Mouse (Mus musculus) brown adipose tissue, adult 24 weeks (tissue): Measurements from ENCODE around the gene AW551984. TPM values are rescaled to one million over a fixed set of nuclear protein-coding genes. Genes with fewer than 3 reads are reported as not detected.

Source experiments
- H3K27ac ChIP-seq: fragments of 200-500 bp; replicated peaks from 2 replicates; pipeline ENCODE4 v1.5.1; 2012; ENCODE audit warnings: low read depth, mild to moderate bottlenecking, low read length
- H3K4me1 ChIP-seq: fragments of 200-500 bp; 2 replicates; pipeline ENCODE4 v1.6.1; 2012; ENCODE audit warnings: low read length, mixed read lengths; ENCODE audit not compliant: control insufficient read depth, insufficient read depth, insufficient read length
- H3K4me3 ChIP-seq: fragments of 200-500 bp; 2 replicates; pipeline ENCODE4 v1.5.1; 2012; ENCODE audit warnings: low read depth, mild to moderate bottlenecking, low read length, moderate library complexity; ENCODE audit not compliant: insufficient read depth
- polyA plus RNA-seq: library from polyadenylated mRNA; stranded (reverse); fragments of >200 nt; gene quantifications from 2 replicates; pipeline ENCODE4 v1.2.4, GENCODE M21; 2012; ENCODE audit not compliant: missing spikeins, insufficient read depth, insufficient read length

The AW551984 gene
- polyA plus RNA-seq, result not detected in 2 replicates

GRCm38 (mm10) chr9:39603999-39604453 lies at the start of gene AW551984:
AW551984 (minus strand) TSS chr9:39604403.
- H3K4me1 ChIP-seq, result no peaks in the 10 kb centered on the region
- H3K27ac ChIP-seq, result no peak within 1 kb of the TSS
- no peak within 1 kb of the TSS for H3K4me3 ChIP-seq

DNA sequence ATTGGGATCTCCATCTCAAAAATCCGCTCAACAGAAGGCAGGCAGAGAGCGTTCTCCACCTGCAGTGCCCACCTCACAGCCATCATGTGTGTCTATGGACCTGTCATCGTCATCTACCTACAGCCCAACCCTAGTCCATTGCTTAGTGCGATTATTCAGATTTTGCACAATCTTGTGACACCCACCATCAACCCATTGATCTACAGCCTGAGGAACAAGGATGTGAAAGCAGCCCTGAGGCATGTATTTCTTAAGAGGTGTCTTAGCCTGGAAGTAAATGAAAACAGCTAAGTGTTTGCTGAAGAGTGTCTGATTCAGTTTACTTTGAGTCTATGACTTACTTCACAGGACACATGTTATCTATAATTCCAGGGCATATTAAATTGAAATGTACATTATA lies 43.2 kb upstream of the AW551984 start:
- H3K4me1 ChIP-seq, result no peaks in the 10 kb centered on the region

DNA sequence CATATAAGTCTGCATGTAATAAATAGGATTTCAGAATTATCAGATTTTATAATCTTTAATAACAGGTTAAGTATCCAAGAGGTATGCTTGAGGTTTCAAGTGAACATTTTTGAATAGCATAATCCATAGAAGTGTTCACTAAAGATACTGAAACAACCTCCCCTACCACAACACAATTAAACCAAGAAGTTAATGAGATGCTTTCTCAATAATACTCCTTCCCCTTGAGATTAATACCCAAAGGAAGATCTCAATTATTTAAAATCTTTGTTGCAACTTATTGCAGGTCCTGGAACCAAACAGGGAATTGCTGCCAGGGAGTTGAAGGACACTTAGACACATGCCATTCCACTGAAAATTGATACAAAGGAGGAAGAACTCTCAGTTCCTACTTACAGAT lies 40.6 kb upstream of the AW551984 start, which contains the start of gene Olfr961:
Gene Olfr961 (plus strand): TSS at position 301 of the 400 bp plus-strand sequence.
- Histone ChIP-seq H3K4me3 (no peak within 1 kb of the TSS), H3K27ac (no peak within 1 kb of the TSS), H3K4me1 (no peaks in the 10 kb centered on the region)

More for the DNA sequence above, 43.2 kb upstream of the AW551984 start:
- Histone ChIP-seq H3K27ac (no peak overlapping the region), H3K4me3 (no peak overlapping the region)

- Histone ChIP-seq H3K4me1 (no peaks in the 10 kb centered on the region), H3K27ac (no peak overlapping the region), H3K4me3 (no peak overlapping the region)
Measured at GRCm38 (mm10) chr9:39633913-39634594, 29.9 kb upstream of the AW551984 start.

GRCm38 (mm10) chr9:39629069-39629468 lies 24.9 kb upstream of the AW551984 start:
- Histone ChIP-seq H3K4me1 (no peaks in the 10 kb centered on the region), H3K4me3 (no peak overlapping the region), H3K27ac (no peak overlapping the region)

GRCm38 (mm10) chr9:39624711-39625110 lies 20.5 kb upstream of the AW551984 start:
- H3K4me3 ChIP-seq, result no peak overlapping the region
- no peak overlapping the region for H3K27ac ChIP-seq
- H3K4me1 ChIP-seq, result no peaks in the 10 kb centered on the region

DNA sequence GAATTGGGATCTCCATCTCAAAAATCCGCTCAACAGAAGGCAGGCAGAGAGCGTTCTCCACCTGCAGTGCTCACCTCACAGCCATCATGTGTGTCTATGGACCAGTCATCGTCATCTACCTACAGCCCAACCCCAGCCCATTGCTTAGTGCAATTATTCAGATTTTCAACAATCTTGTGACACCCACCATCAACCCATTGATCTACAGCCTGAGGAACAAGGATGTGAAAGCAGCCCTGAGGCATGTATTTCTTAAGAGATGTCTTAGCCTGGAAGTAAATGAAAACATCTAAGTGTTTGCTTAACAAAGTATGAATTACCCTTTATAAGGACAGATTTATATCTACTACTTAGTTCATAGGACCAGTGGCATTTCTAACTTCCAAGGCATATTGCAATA lies 19.6 kb upstream of the AW551984 start:
- Histone ChIP-seq H3K27ac (no peak overlapping the region), H3K4me1 (no peaks in the 10 kb centered on the region), H3K4me3 (no peak overlapping the region)

DNA sequence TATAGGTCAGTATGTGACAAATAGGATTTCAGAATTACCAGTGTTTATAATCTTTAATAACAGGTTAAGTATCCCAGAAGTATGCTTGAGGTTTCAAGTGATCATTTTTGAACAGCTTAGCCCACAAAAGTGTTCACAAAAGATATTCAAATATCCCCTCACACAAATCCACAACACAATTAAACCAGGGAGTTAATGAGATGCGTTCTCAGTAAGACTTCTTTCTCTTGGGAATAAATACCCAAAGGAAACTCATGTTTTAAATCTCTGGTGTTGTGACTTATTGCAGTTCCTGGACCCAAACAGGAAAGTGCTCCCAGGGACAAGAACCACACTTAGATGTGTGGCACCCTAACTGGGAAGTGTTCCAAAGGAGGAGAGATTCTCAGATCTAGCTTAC lies 16.9 kb upstream of the AW551984 start, which contains the start of gene Olfr960:
Gene Olfr960 (plus strand): TSS at position 301 of the 400 bp plus-strand sequence.
- Histone ChIP-seq H3K4me3 (no peak within 1 kb of the TSS), H3K27ac (no peak within 1 kb of the TSS), H3K4me1 (no peaks in the 10 kb centered on the region)

DNA sequence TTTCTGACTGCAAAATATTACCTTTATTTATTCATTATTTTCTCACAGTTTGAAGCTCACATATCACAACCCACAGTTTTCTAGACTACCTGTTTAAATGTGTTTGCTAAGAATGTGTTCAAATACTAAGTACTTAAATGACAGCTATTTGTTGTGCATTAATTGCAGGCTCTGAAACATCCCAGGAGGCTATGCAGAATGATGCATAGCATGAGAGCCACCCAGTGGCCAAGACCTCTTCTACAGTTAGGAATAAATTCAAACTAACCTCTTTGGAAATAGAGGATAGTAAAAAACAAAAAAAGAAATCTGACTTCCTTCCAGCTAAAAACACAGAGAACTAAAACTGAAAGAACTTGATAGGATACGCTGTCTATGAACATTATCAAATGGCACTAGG lies 7.8 kb upstream of the AW551984 start:
- Histone ChIP-seq H3K4me1 (no peaks in the 10 kb centered on the region), H3K27ac (no peak overlapping the region), H3K4me3 (no peak overlapping the region)

GRCm38 (mm10) chr9:39610355-39610754 lies 6.2 kb upstream of the AW551984 start, which contains the start of gene Olfr148:
Olfr148 (plus strand) TSS chr9:39610655.
- Histone ChIP-seq H3K4me1 (no peaks in the 10 kb centered on the region), H3K27ac (no peak within 1 kb of the TSS), H3K4me3 (no peak within 1 kb of the TSS)

DNA sequence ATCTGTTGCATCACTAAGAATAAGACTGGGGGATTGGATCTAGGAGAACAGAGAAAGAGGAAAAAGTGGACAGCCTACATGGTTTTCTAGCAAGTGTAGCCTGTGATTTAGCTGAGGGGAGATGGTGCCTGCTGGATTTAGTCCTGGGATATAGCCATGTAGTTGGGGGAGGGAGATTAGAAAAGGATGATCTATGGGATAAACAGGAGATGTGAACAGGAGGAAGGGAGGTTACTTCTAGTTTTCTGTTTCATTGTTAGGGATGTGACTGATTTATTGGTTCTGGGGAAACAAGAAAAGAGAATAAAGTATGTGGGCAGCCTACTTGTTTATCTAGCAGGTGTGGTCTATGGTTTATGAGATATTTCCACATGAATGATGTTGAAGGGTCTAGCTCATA lies 4.3 kb upstream of the AW551984 start:
- H3K27ac ChIP-seq, result no peak overlapping the region
- no peaks in the 10 kb centered on the region for H3K4me1 ChIP-seq
- no peak overlapping the region for H3K4me3 ChIP-seq

DNA sequence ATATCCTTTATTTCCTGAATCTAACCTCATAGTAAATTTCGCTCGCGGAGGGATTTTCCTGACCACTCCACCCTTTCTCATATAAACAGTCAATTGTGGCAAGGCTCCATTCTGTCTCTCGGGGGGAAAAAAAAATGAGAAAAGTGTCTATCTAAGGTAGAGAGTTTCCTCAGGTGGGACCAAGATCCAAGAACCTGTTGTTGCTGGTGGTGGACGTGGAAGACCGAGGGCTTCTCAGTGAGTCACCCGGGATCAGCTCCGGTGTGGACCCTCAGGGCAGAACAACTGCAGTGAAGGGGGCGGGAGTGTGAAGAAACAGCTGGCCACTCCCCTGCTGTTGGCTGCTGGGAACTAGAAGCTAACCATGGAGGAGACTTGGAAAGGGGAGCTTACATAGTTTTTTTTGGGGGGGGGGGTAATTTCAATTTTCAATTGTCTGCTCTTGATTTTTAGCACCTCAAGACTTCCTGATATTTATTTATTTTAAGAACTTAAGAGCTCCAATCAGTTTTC lies 814 bp downstream of the AW551984 start:
- H3K4me3 ChIP-seq, result no peak overlapping the region
- no peak overlapping the region for H3K27ac ChIP-seq
- H3K4me1 ChIP-seq, result no peaks in the 10 kb centered on the region

- Histone ChIP-seq H3K4me3 (no peak overlapping the region), H3K27ac (no peak overlapping the region), H3K4me1 (no peaks in the 10 kb centered on the region)
Measured at GRCm38 (mm10) chr9:39602536-39603332, 1.5 kb downstream of the AW551984 start.

DNA sequence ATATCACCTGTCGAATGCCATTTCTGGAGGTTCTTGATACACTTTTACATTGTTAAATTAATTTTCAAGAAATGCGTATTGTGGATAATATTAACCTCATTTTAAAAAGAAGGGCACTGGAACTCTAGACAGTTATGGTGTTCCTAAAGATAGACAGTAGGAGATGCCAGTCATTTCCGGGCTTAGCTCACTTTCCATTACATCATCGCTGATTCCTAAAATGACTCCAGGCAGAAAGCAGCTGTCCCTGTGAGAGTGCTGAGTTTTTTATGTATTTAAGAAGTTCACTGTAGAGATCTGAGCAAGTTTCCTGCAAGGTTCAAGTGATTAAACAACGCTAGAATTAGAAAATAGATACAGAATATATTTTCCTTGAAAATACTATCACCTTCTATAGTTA lies 27.2 kb downstream of the AW551984 start:
- Histone ChIP-seq H3K4me3 (no peak overlapping the region), H3K4me1 (no peaks in the 10 kb centered on the region), H3K27ac (no peak overlapping the region)

- Histone ChIP-seq H3K27ac (no peak within 1 kb of the TSS), H3K4me1 (no peaks in the 10 kb centered on the region), H3K4me3 (no peak within 1 kb of the TSS)
Measured at GRCm38 (mm10) chr9:39575469-39575868, 28.7 kb downstream of the AW551984 start, which contains the start of gene Olfr959. Olfr959 (minus strand) TSS chr9:39575569.
